Mouse (Mus musculus): ENCODE measurements around the gene Togaram2. TPM values are rescaled to one million over a fixed set of nuclear protein-coding genes. Genes with fewer than 3 reads are reported as not detected.
"Not testable (repeated sequence)": the region's sequence is repeated elsewhere in the genome, so short reads cannot be mapped to it uniquely, and the experiment has no call there.

Gene Togaram2
- 1 to 10 TPM; 2.1 to 4.5 TPM for total RNA-seq (2021)
- long read RNA-seq, experiment 1, partial matches to known transcripts = 4 of 7 reads
- long read RNA-seq, experiment 1, other reads (novel, unspliced or antisense) = 3 of 7 reads
- long read RNA-seq, experiment 2, partial matches to known transcripts = 4 of 12 reads
- long read RNA-seq, experiment 2, other reads (novel, unspliced or antisense) = 8 of 12 reads

- Histone ChIP-seq H3K4me3 (peak within 1 kb of the TSS; percentile 21; the same call in 1 of the 2 replicates), H3K27ac (no peak within 1 kb of the TSS)
- DNase-seq = no peak
- no peak for TF ChIP-seq CTCF (IDR thresholded peaks at IDR 0.05)
- intact Hi-C loops (cut with DNase I) = no loop called here
These were observed at the start of gene Togaram2 for GRCm38 (mm10) chr17:71673092-71673491. Gene Togaram2, plus strand, starts transcription at chr17:71673261.

GRCm38 (mm10) chr17:71631806-71632205 lies 41.3 kb upstream of the Togaram2 start:
- no peak overlapping the region for H3K4me3 ChIP-seq
- intact Hi-C loops (cut with DNase I) = no loop called here
- no peak for TF ChIP-seq CTCF (IDR thresholded peaks at IDR 0.05)
- no peak for DNase-seq
- H3K27ac ChIP-seq = no peak overlapping the region

- no peak overlapping the region for H3K4me3 ChIP-seq
- no peak for TF ChIP-seq CTCF (IDR thresholded peaks at IDR 0.05)
- no peak for DNase-seq
- H3K27ac ChIP-seq = no peak overlapping the region
- intact Hi-C loops (cut with DNase I) = no loop called here
These were observed 39.7 kb upstream of the Togaram2 start for GRCm38 (mm10) chr17:71633350-71633749.

GRCm38 (mm10) chr17:71636786-71637185 lies 36.3 kb upstream of the Togaram2 start:
- Histone ChIP-seq H3K27ac (no peak overlapping the region), H3K4me3 (no peak overlapping the region)
- intact Hi-C loops (cut with DNase I) = no loop called here
- no peak for DNase-seq
- TF ChIP-seq CTCF (IDR thresholded peaks at IDR 0.05) = no peak

- no peak for TF ChIP-seq CTCF (IDR thresholded peaks at IDR 0.05)
- Histone ChIP-seq H3K27ac (no peak overlapping the region), H3K4me3 (no peak overlapping the region)
- no peak for DNase-seq
- intact Hi-C loops (cut with DNase I) = no loop called here
These were observed 35.3 kb upstream of the Togaram2 start for GRCm38 (mm10) chr17:71637750-71638265.

GRCm38 (mm10) chr17:71639056-71639455 lies 34.0 kb upstream of the Togaram2 start:
- intact Hi-C loops (cut with DNase I); H3K4me3 ChIP-seq; H3K27ac ChIP-seq; DNase-seq: not testable (repeated sequence)

GRCm38 (mm10) chr17:71640421-71641085 lies 32.5 kb upstream of the Togaram2 start:
- H3K4me3 ChIP-seq = no peak overlapping the region
- no peak overlapping the region for H3K27ac ChIP-seq
- DNase-seq = no peak
- no peak for TF ChIP-seq CTCF (IDR thresholded peaks at IDR 0.05)
- intact Hi-C loops (cut with DNase I) = no loop called here

GRCm38 (mm10) chr17:71642190-71642589 lies 30.9 kb upstream of the Togaram2 start:
- Histone ChIP-seq H3K4me3 (no peak overlapping the region), H3K27ac (no peak overlapping the region)
- intact Hi-C loops (cut with DNase I) = no loop called here
- TF ChIP-seq CTCF (IDR thresholded peaks at IDR 0.05) = 0 out of 2 replicates have a peak, but pooled peaks have one; percentile 9
- no peak for DNase-seq

- intact Hi-C loops (cut with DNase I) = no loop called here
- Histone ChIP-seq H3K27ac (no peak overlapping the region), H3K4me3 (no peak overlapping the region)
- no peak for TF ChIP-seq CTCF (IDR thresholded peaks at IDR 0.05)
- no peak for DNase-seq
These were observed 23.1 kb upstream of the Togaram2 start for GRCm38 (mm10) chr17:71650011-71650410.

GRCm38 (mm10) chr17:71652495-71652894 lies 20.6 kb upstream of the Togaram2 start:
- intact Hi-C loops (cut with DNase I) = no loop called here
- no peak for TF ChIP-seq CTCF (IDR thresholded peaks at IDR 0.05)
- DNase-seq = no peak
- H3K4me3 ChIP-seq = no peak overlapping the region
- no peak overlapping the region for H3K27ac ChIP-seq

- Histone ChIP-seq H3K27ac (no peak overlapping the region), H3K4me3 (no peak overlapping the region)
- no peak for DNase-seq
- intact Hi-C loops (cut with DNase I) = no loop called here
- no peak for TF ChIP-seq CTCF (IDR thresholded peaks at IDR 0.05)
These were observed 20.1 kb upstream of the Togaram2 start for GRCm38 (mm10) chr17:71652934-71653333.

GRCm38 (mm10) chr17:71657521-71657920 lies 15.5 kb upstream of the Togaram2 start:
- no peak overlapping the region for H3K4me3 ChIP-seq
- intact Hi-C loops (cut with DNase I) = no loop called here
- DNase-seq = no peak
- no peak for TF ChIP-seq CTCF (IDR thresholded peaks at IDR 0.05)
- H3K27ac ChIP-seq = no peak overlapping the region

GRCm38 (mm10) chr17:71658666-71659065 lies 14.4 kb upstream of the Togaram2 start:
- no peak for TF ChIP-seq CTCF (IDR thresholded peaks at IDR 0.05)
- no peak overlapping the region for H3K4me3 ChIP-seq
- H3K27ac ChIP-seq = no peak overlapping the region
- DNase-seq = no peak
- intact Hi-C loops (cut with DNase I) = no loop called here

Measured in gastrocnemius, adult 2 months (tissue).